Mouse (Mus musculus) hindbrain, embryonic 10.5 days (tissue): ENCODE results near the gene Polr2l. TPM values are rescaled to one million over a fixed set of nuclear protein-coding genes. Genes with fewer than 3 reads are reported as not detected.
"Not testable (repeated sequence)": the region's sequence is repeated elsewhere in the genome, so short reads cannot be mapped to it uniquely, and the experiment has no call there.

Experiments
- DNase-seq: peaks from one replicate; pipeline ENCODE4 v3.0.0-alpha.2; 2017; ENCODE audit warnings: low spot score
- H3K27ac ChIP-seq: fragments of 300-500 bp; sonication (generic); 2 replicates; pipeline ENCODE4 v1.5.1; 2016; ENCODE audit warnings: mild to moderate bottlenecking, moderate library complexity
- H3K27me3 ChIP-seq: fragments of 300-500 bp; sonication (generic); 2 replicates; pipeline ENCODE4 v1.6.1; 2016; ENCODE audit warnings: mild to moderate bottlenecking; ENCODE audit not compliant: poor library complexity, insufficient read depth, severe bottlenecking
- H3K36me3 ChIP-seq: fragments of 300-500 bp; sonication (generic); 2 replicates; pipeline ENCODE4 v1.6.1; 2016; ENCODE audit warnings: mild to moderate bottlenecking, moderate library complexity
- H3K4me1 ChIP-seq: fragments of 300-500 bp; sonication (generic); replicated peaks from 2 replicates; pipeline ENCODE4 v1.6.1; 2016; ENCODE audit warnings: mild to moderate bottlenecking
- H3K4me3 ChIP-seq: fragments of 300-500 bp; sonication (generic); 2 replicates; pipeline ENCODE4 v1.5.1; 2016; ENCODE audit warnings: mild to moderate bottlenecking, moderate library complexity
- H3K9me3 ChIP-seq: fragments of 300-500 bp; sonication (generic); 2 replicates; pipeline ENCODE4 v1.6.1; 2016; ENCODE audit warnings: mild to moderate bottlenecking, moderate library complexity
- WGBS: fragments of 180-500 bp; shearing (Covaris S2); methylation state at CpG from one replicate; pipeline ENCODE4 v1.1.7; 2016; 5-methylcytosine and 5-hydroxymethylcytosine counted together
- polyA plus RNA-seq: library from polyadenylated mRNA; unstranded; fragments of >200 nt; fragmentation: Nextera tagmentation; extraction: Ambion mirVana; gene quantifications from 2 replicates; pipeline ENCODE4 v1.2.1, GENCODE M21; 2016

The Polr2l gene
- polyA plus RNA-seq, 1 experiment from 2014 or later = 90.0 TPM

GRCm38 (mm10) chr7:141451928-141452327 lies 23.0 kb downstream of the Polr2l start:
- no peak for DNase-seq
- Histone ChIP-seq H3K9me3 (no peaks in the 10 kb centered on the region), H3K4me3 (no peak overlapping the region), H3K27ac (no peak overlapping the region), H3K36me3 (peaks cover 43% of the 10 kb centered on the region), H3K27me3 (peaks cover 6% of the 10 kb centered on the region), H3K4me1 (peaks cover 42% of the 10 kb centered on the region)

GRCm38 (mm10) chr7:141447110-141447991 lies 27.6 kb downstream of the Polr2l start, which contains the start of gene Rplp2:
Gene Rplp2, plus strand, starts transcription at chr7:141447370.
- Histone ChIP-seq H3K36me3 (peaks cover 44% of the 10 kb centered on the region), H3K9me3 (no peaks in the 10 kb centered on the region), H3K4me1 (peaks cover 36% of the 10 kb centered on the region), H3K4me3 (peak within 1 kb of the TSS; percentile 67), H3K27ac (peak within 1 kb of the TSS; percentile 96), H3K27me3 (no peaks in the 10 kb centered on the region)
- DNase-seq = peak; percentile 95
- WGBS = under 1% methylated on average over 63 of the region's 63 CpGs

GRCm38 (mm10) chr7:141446374-141446773 lies 28.6 kb downstream of the Polr2l start:
- WGBS = 86% methylated on average over 3 of the region's 3 CpGs
- H3K4me1 ChIP-seq = peaks cover 46% of the 10 kb centered on the region
- H3K27me3 ChIP-seq, DNase-seq, H3K9me3 ChIP-seq: not testable (repeated sequence)
- H3K36me3 ChIP-seq = peaks cover 44% of the 10 kb centered on the region
- peak overlapping the region; percentile 67; the same call in 1 of the 2 replicates for H3K4me3 ChIP-seq
- peak overlapping the region; percentile 96; the same call in 1 of the 2 replicates for H3K27ac ChIP-seq

GRCm38 (mm10) chr7:141443828-141444237 lies 31.1 kb downstream of the Polr2l start, which contains the start of gene Pidd1:
Gene Pidd1, minus strand, starts transcription at chr7:141444025.
- Histone ChIP-seq H3K9me3 (no peaks in the 10 kb centered on the region), H3K27me3 (no peaks in the 10 kb centered on the region), H3K4me3 (peak within 1 kb of the TSS; percentile 60), H3K36me3 (peaks cover 44% of the 10 kb centered on the region), H3K27ac (peak within 1 kb of the TSS; percentile 86), H3K4me1 (peaks cover 53% of the 10 kb centered on the region)
- under 1% methylated on average over 25 of the region's 25 CpGs for WGBS
- DNase-seq = peak; percentile 79

- no peaks in the 10 kb centered on the region for H3K27me3 ChIP-seq
- H3K36me3 ChIP-seq = peaks cover 44% of the 10 kb centered on the region
- 28% methylated on average over 12 of the region's 12 CpGs for WGBS
- H3K4me1 ChIP-seq = peaks cover 47% of the 10 kb centered on the region
- no peaks in the 10 kb centered on the region for H3K9me3 ChIP-seq
- peak; percentile 62 for DNase-seq
- H3K4me3 ChIP-seq = peak overlapping the region; percentile 60
- H3K27ac ChIP-seq = peak overlapping the region; percentile 86
These were observed 31.7 kb downstream of the Polr2l start for GRCm38 (mm10) chr7:141443081-141443821.

GRCm38 (mm10) chr7:141442199-141442598 lies 32.7 kb downstream of the Polr2l start:
- peak overlapping the region; percentile 60 for H3K4me3 ChIP-seq
- peak overlapping the region; percentile 86 for H3K27ac ChIP-seq
- WGBS = 93% methylated on average over 13 of the region's 13 CpGs
- no peak for DNase-seq
- H3K9me3 ChIP-seq = no peaks in the 10 kb centered on the region
- H3K4me1 ChIP-seq = peaks cover 51% of the 10 kb centered on the region
- H3K36me3 ChIP-seq = peaks cover 48% of the 10 kb centered on the region
- H3K27me3 ChIP-seq = no peaks in the 10 kb centered on the region

- no peaks in the 10 kb centered on the region for H3K27me3 ChIP-seq
- H3K36me3 ChIP-seq = peaks cover 48% of the 10 kb centered on the region
- peaks cover 58% of the 10 kb centered on the region for H3K4me1 ChIP-seq
- peak overlapping the region; percentile 60; the same call in 1 of the 2 replicates for H3K4me3 ChIP-seq
- DNase-seq = no peak
- 0 out of 2 replicates have a peak overlapping the region, but pooled peaks have one; percentile 86 for H3K27ac ChIP-seq
- WGBS = 92% methylated on average over 9 of the region's 9 CpGs
- no peaks in the 10 kb centered on the region for H3K9me3 ChIP-seq
These were observed 33.5 kb downstream of the Polr2l start for GRCm38 (mm10) chr7:141441460-141441859.

- 41% methylated on average over 6 of the region's 6 CpGs for WGBS
- no peak for DNase-seq
- Histone ChIP-seq H3K4me3 (no peak overlapping the region), H3K4me1 (peaks cover 67% of the 10 kb centered on the region), H3K27me3 (no peaks in the 10 kb centered on the region), H3K27ac (no peak overlapping the region), H3K36me3 (peaks cover 48% of the 10 kb centered on the region), H3K9me3 (no peaks in the 10 kb centered on the region)
These were observed 34.3 kb downstream of the Polr2l start for GRCm38 (mm10) chr7:141440613-141441012.

- 95% methylated on average over 11 of the region's 11 CpGs for WGBS
- no peak overlapping the region for H3K27ac ChIP-seq
- H3K27me3 ChIP-seq = no peaks in the 10 kb centered on the region
- DNase-seq = no peak
- peaks cover 48% of the 10 kb centered on the region for H3K36me3 ChIP-seq
- no peak overlapping the region for H3K4me3 ChIP-seq
- H3K4me1 ChIP-seq = peaks cover 75% of the 10 kb centered on the region
- no peaks in the 10 kb centered on the region for H3K9me3 ChIP-seq
These were observed 35.1 kb downstream of the Polr2l start for GRCm38 (mm10) chr7:141439811-141440210.

- peaks cover 78% of the 10 kb centered on the region for H3K4me1 ChIP-seq
- no peaks in the 10 kb centered on the region for H3K27me3 ChIP-seq
- H3K27ac ChIP-seq = no peak overlapping the region
- no peak overlapping the region for H3K4me3 ChIP-seq
- H3K9me3 ChIP-seq = no peaks in the 10 kb centered on the region
- 97% methylated on average over 10 of the region's 10 CpGs for WGBS
- DNase-seq = no peak
- peaks cover 48% of the 10 kb centered on the region for H3K36me3 ChIP-seq
These were observed 35.7 kb downstream of the Polr2l start for GRCm38 (mm10) chr7:141439140-141439679.

- 91% methylated on average over 12 of the region's 12 CpGs for WGBS
- H3K27me3 ChIP-seq = no peaks in the 10 kb centered on the region
- H3K36me3 ChIP-seq = peaks cover 53% of the 10 kb centered on the region
- H3K4me3 ChIP-seq = no peak overlapping the region
- DNase-seq = no peak
- no peaks in the 10 kb centered on the region for H3K9me3 ChIP-seq
- no peak overlapping the region for H3K27ac ChIP-seq
- H3K4me1 ChIP-seq = peaks cover 78% of the 10 kb centered on the region
These were observed 36.5 kb downstream of the Polr2l start for GRCm38 (mm10) chr7:141438201-141438968.
